Mouse (Mus musculus): ENCODE measurements around the gene Tspan15. TPM values are rescaled to one million over a fixed set of nuclear protein-coding genes. Genes with fewer than 3 reads are reported as not detected.

The Tspan15 gene
- total RNA-seq, 2 experiments from 2014 or later, result 5.1 to 6.0 TPM

DNA sequence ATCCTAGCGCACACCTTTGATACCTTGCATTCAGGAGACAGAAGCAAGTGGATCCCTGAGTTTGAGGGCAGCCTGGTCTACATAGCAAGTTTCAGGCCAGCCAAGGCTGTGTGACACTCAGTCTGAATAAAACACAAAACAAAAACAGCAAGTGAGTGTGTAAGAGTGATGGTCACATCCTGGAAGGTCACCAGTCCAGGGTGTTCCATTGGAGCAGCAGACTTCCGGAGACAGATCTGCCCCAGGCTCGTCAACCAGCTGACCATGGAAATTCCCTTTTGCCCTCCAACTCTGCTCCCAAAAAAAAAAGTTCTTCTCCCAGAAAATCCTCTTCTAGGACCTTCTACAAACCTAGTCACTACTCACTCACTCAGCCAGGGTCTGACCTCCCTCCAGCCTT is 760 bp upstream of the Tspan15 start:
- DNase-seq, result no peak
- intact Hi-C loops (cut with DNase I), result no loop called here

DNA sequence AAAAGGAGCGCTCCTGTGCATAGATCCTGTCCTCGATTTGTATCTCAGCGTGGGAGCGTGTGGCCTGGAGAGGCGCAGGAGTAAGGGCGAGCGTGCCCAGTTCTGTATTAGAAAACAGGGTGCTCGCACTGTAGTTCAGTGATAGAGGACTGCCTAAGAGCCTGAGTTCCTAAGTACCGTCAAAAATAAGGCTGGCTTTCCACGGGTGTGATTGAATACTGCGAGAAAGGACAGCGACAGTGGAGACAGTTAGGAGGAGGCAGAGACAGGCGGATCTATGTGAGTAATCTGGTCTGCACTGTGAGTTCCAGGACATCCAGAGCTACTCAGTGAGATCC is 313 bp upstream of the Tspan15 start:
- intact Hi-C loops (cut with DNase I), result no loop called here
- no peak for DNase-seq

DNA sequence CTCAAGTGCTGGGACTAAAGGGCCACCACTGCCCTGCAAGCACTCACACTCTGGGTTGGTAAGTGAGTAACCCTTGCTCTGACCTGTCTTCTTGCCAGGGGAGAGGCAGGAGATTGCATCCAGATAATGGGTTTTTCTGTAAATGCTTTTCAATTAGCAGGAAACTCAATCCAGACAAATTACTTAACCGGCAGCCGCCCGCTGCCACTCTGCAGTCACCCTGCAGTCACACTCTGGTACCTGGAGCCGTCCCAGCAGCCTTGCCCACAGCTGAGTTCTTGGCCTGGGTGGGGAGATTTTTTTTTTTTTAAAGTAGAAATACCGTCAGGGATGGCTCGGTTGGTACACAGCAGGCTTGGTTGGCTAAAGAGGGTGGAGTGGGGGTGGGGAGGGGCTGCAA is 2.9 kb downstream of the Tspan15 start:
- intact Hi-C loops (cut with DNase I), result no loop called here
- DNase-seq, result peak; percentile 21

DNA sequence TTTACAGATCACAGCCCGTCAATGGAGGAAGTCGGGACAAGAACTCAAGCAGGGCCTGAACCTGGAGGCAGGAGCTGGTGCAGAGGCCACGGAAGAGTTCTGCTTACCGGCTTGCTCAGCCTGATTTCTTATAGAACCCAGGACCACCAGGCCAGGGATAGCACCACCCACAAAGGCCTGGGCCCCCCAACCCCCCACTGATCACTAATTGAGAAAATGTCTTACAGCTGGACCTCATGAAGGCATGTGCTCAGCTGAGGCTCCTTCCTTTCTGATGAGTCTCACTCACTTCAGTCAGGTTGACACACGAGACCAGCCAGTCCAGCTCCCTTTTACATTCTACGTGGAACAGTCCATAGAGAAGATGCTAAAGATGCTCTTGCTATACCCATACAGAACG is 5.2 kb downstream of the Tspan15 start:
- DNase-seq, result no peak
- intact Hi-C loops (cut with DNase I), result no loop called here

DNA sequence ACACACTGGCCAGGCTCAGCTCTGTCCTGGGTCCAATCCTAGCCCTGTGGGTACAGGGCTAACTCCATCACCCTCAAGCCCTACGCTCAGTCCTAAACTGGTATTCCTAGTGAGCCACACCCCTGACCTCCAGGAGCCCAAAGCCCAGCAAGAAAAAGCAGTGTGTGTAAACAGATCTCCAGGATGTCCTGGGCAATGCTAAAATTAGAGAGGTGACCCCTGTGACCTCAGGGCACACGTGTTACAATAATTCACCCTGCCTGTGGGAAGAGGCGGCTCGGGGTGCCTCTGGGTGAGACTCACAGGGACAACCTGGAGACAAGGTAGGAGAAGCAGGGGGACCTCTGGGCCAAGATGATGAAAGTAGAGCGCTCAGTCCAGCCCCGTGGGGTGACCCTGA is 6.8 kb downstream of the Tspan15 start:
- DNase-seq, result no peak
- intact Hi-C loops (cut with DNase I), result no loop called here

DNA sequence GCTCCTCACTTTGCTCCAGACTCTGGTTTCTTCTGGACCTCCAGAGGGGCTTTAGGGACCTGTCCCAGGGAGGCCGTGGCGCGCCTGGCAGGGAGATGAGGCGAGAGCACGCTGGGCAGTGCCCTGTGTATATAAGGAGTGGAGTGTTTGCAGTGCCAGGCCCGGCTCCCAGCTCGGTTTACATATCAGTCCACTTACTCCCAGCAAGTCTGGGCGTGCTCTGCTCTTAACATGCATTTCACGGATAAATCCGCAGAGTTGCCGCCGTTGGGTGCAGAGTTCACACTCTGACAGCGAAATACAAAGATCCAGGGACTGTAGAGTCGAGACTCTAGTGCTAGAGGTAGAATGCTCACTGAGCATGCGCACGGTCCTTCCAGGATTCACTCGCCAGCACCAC is 8.3 kb downstream of the Tspan15 start:
- intact Hi-C loops (cut with DNase I), result no loop called here
- DNase-seq, result no peak

DNA sequence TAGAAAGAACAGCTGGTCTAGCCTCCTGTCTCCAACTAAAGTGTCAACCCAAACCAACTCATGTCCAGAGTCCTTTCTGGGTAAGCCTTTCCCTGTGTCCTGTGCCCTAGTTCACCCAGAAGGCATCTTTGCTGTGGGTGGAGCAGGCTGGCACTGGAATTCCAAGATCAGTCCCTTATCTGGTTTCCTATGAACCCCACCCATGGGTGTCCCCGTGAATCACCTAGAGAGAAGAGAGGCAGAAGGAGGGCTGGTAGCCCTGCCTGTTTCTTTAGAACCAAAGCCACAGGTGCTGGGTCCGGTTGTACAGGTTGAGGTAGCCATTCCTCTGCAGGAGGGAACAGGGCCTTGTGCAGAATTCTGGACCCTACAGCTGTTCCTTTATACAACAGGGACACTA is 9.4 kb downstream of the Tspan15 start:
- DNase-seq, result no peak
- intact Hi-C loops (cut with DNase I), result no loop called here

DNA sequence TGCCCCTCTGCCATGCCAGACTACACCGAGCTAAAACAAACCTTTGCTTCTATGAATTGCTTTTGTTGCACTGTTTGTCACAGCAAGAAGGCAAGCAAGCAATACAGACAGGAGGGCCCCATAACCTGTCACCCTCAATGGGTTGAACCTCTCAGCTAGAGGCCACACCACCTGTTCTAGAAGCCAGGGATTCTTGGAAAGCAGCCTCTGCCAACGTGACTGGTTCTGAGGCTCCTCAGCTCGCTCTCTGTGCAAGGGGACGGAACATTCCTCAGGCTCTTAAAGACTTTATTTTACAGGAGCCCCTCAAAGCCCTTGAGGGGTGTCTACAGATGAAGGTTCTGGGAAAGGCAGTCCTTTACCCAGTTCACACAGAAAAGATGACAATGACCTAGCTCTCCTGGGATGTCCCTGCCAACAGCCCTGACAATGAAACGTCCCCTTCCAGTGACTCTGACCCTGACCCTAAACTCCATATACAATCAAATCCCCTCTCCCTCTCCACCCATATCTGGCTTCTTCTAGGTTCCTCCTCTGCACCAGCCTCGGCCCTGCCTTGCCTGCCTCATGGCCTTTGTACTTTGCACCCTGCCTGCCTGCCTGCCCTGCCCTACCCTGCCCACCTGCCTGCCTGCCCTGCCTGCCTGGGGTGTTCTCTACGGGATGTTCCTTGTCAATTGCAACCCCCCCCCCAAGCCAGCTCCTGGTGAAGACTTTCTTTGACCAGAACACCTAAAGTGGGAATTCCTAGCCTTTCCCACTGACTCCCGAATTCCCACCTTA is 10.1 kb downstream of the Tspan15 start:
- intact Hi-C loops (cut with DNase I), result no loop called here
- DNase-seq, result no peak

DNA sequence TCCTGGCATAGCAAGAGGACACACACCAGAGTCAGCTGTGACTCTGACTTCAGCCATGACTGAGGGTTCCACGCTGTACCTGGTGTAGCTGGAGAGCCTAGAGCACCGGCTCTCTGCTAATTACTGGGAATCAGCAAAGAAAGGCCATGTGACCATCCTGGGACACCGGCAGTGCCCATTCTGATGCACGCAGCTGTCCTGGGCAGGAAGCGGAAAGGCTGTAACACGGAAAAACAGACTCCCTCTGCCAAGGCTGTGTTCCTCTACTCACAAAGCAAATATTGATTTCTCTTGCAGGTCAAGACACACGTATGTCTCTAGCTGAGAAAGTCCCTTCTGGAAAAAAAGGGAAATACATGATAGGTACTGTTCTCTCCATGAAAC is 12.3 kb downstream of the Tspan15 start:
- intact Hi-C loops (cut with DNase I), result no loop called here
- DNase-seq, result no peak

DNA sequence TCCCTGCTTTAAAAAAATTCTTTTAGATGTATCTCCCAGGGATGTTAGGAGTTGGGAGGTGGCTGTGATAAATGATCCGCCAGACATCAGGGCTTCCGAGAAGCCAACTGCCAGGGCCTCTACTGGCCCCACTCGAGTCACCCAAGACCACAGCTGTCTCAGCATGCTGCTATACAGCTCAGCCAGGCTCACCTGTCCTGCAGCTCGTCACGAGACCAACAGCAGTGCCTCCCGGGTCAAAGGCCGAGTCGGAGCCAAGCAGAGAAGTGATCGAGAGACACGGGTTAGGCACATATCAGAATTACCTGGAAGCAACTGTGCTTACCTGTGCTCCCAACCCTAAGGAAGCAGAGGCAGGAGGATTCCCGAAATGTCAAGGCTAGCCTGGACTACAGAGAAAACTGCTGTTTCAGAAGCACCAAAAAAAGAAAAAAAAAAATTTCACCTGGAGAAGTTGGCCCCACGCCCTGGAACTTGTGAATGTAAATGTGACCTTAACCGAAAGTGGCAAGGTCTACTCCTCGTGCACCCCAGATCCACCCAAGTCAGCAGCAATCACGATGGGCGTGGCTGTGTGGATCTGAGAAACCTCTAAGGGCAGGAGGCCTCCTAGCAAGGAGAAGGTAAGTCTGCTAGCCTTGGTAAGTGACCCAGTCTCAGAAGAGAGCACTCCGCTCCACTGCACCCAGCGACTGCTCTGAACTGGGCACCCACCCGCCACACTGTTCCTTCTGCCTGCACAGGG is 12.8 kb downstream of the Tspan15 start:
- DNase-seq, result no peak
- intact Hi-C loops (cut with DNase I), result no loop called here

DNA sequence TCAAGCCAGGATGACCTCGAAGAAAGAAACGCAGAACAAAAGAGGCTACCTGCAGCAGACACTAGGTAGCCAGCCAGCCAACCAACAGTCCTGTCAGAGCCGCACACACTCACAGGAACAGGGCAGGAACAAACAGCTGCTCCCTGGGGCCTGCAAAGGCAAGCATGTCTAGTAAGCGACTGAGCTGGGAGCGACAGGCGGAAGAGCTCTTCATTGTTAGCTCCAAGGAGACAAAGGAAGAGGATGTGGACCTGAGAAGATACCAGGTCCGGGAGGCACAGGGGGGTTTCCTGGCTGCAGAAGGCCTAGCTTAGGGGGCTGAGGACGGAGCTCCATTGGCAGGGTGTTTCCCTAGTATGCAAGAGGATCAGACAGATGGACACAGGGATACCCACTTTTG is 13.9 kb downstream of the Tspan15 start:
- no peak for DNase-seq
- intact Hi-C loops (cut with DNase I), result no loop called here

DNA sequence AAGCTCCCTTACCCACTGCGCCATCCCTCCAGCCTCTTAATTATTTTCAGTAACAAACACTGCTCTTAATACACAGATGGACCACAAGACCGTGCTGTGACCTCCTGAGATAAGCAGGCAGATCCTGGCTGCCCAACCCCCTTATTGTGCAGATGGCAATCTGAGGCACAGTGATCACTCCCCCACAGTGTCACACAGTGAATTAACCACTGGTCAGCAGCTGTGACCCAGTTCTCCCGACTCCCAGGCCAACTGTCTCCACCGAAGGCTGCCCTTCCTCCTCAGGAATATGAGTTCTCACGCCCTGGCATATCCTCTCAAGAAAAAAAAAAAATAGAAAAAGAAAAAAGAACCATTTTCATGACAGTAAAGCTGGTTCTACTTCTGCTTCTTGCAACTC is 14.5 kb downstream of the Tspan15 start:
- intact Hi-C loops (cut with DNase I), result no loop called here
- DNase-seq, result peak; percentile 66

DNA sequence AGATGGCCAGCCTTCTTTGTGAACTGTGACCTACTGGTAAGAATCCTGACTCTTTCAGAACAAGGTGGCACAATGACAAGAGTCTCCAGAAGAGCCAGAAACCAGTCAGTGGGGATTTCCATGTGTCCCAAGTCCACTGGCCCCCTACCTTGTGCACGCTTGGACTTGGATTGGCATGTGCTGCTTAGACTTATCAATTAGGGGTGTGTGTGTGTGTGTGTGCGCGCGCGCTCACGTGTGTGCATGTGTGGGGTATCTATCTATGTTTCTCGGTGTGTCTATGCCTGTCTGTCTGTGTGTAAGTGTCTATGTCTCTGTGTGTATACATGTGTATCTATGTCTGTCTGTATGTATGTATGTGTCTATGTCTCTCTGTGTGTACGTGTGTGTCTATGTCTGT is 15.4 kb downstream of the Tspan15 start:
- no peak for DNase-seq
- intact Hi-C loops (cut with DNase I), result no loop called here

DNA sequence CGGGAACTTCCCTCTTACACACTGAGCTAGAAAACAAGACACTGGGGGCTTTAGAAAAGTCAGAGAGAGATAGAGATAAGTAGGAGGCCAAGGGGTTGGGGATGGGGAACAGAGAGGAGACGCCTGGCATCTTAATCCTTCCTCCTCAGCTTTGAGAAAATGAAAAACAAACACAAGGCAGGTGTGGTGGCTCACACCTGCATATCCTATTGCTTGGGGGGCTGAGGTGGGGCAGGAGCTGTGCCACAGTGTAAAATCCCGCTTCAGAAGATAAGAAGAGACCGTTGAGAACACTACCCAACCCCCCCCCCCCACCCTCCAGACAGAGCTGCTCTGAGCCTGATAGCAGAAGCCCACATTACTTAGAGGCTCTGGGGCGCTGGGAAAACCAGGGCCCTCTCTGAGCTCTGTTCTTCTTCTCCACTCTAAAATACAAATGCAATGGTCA is 15.9 kb downstream of the Tspan15 start:
- intact Hi-C loops (cut with DNase I), result no loop called here
- DNase-seq, result no peak

DNA sequence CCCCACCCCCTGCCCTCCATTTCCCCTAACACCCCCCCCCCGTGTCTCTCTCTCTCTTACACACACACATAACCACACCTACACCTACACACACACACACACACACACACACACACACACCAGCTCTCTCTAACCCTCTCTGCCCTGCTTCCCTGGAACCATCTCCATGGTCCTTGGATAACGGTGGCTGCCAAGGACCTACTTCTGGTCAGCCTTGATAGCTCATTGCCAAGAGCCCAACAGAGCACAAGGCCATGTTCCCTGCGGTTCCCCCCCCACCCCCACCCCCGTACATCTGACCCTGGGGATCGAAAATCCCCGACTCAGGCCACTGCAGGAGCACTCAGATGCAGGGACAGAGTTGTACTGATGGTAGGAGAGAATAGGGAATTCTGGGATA is 19.7 kb downstream of the Tspan15 start:
- intact Hi-C loops (cut with DNase I), result no loop called here
- DNase-seq, result no peak

DNA sequence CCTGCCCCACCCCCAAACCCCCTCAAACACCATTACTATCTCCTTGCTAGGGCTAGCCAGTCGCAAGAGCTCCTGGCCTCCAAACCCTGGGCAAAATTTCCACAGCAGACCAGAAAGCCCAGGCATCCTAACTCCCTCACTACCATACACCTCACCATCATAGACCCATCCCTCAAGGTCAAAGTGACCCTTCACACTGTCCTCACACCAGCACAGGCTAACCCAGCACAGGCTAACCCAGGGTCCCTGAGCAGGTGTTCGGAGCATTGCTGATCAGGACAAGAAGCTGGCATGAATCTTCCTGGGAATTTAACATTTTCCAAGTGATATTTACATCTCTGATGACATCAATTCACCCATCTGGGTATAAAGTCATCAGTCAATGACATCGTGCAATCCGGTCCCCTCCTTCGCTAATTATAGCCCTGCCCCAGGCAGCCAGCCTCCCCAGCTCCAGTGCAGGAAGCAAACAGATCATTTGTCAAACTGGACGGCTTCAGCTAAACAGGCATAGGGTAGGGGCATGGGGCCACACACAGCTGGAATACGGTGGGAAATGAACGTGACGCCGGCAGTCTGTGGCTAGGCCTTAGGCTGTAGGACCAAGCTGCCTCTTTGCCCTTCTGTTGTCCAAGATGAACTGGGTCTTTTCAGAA is 22.7 kb downstream of the Tspan15 start:
- no peak for DNase-seq
- intact Hi-C loops (cut with DNase I), result no loop called here

DNA sequence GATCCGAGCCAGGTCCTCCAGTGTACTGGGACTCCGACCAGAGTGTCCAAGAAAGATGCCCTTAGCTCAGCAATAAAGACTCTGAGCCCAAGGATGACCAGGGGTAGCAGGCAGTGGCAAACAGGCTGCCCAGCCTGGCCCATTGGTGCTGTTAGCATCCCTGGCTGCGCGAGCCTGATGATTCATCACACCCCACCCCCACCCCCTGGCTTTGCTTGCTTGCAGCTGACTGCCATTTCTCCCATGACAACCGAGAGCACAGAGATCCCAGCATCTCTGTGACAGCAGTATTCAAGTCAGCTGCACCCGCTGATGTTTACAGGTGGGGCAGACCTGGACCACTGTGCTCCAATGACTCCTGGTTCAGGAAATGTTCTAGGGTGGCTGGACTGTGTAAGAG is 28.5 kb downstream of the Tspan15 start:
- no peak for DNase-seq
- intact Hi-C loops (cut with DNase I), result no loop called here

DNA sequence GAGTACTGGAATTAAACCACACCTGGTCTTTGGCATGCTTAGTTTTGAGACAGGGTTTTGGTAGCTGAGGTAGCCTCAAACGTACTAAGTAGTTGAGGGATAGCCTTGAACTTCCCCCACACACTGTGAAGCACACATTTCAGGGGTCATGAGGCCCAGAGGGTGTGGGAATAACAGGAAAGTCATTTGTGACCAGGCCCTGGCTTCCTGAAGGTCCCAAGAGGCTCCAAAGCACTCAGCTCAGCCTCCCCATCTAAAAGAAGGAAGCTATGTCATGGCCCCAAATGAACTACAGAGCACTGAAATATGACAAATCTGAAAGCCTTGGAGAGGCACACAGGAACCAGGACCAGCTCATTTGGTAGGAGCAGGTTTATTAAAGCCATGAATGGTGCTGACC is 32.2 kb downstream of the Tspan15 start:
- intact Hi-C loops (cut with DNase I), result loop anchor here (10.0 kb wide), 1 partner anchor 206 kb away; no protein-coding TSS in a partner anchor
- no peak for DNase-seq

DNA sequence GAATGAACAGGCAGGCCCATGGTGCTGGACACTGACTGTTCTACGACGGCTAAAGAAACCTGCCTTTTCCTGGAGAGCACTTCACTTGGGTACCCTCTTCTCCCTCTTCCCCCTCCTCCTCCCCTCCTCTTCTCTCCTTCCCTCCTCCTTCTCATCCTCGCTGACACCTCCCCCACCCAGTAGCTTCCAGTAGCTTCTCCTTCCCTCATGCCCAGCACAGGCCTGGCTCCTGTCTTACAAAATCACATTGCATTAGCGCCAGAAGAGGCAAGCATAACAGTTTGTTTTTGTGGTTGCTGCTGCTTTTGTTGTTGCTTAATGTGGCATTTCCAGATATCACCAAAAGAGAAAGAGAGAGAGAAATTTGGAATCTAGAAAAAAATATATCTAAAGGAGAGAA is 33.6 kb downstream of the Tspan15 start:
- intact Hi-C loops (cut with DNase I), result loop anchor here (10.0 kb wide), 1 partner anchor 207 kb away; no protein-coding TSS in a partner anchor
- no peak for DNase-seq

DNA sequence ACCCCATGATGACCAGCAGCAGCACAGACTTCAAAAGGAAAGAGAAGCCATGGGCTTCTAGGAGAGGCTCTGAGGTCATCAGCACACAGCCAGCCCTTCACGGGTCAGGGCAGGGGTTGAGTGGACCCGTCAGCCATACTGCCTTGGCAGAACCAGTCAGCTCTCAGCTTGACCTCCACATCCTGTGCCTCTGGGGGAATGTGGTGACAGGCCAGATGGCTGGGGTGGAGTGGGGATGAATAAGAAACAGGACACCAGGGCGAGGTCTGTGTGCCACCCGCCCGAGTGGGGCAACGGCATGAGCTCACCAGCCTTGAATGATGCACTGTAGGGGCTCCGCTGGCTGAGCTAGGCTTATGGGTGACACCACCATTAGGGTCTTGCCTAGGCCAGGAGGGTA is 35.7 kb downstream of the Tspan15 start:
- intact Hi-C loops (cut with DNase I), result loop anchor here (10.0 kb wide), 1 partner anchor 209 kb away; no protein-coding TSS in a partner anchor
- no peak for DNase-seq

DNA sequence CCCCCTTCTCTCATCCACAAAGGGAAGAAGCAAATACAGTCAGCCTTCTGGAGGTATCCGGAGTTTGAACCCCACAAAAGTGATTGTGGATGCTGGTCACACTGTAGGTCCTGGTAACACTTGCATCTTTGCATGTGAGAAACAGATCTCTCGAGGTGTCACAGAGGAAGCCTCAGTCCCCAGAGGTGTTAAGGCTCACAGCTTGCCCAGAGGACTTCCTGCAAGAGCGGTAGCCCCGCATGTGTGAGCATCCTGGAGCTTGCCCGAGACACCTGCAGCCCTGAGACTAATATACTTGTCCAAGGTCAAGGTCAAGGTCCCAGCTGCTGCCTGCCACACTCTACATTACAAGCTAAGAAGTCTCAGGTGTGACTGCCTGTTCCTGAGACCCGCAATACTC is 36.1 kb downstream of the Tspan15 start:
- no peak for DNase-seq
- intact Hi-C loops (cut with DNase I), result loop anchor here (10.0 kb wide), 1 partner anchor 210 kb away; no protein-coding TSS in a partner anchor

DNA sequence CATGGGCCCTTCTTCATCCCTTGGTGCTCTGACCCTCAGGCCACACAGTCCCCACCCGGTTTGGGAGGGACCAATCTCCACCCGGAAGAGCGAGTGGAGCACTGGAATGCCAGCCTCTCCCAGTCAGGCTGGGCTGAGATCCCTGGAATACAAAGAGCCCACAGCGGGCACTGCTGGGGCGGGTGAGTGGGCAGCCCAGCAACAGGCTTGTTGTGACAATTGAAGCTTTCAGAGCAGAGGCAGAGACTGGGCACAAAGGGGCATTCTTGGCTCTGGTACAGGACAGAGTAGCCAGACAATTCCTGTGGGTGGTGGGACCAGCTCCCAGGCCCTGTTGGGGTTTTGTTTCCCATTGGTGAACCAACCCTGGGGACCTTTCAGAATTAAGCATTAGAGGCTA is 36.6 kb downstream of the Tspan15 start:
- intact Hi-C loops (cut with DNase I), result loop anchor here (10.0 kb wide), 1 partner anchor 210 kb away; no protein-coding TSS in a partner anchor
- peak; percentile 58 for DNase-seq

Data from left cerebral cortex, postnatal 4 days (tissue).